Mouse (Mus musculus) right cerebral cortex, postnatal 14 days (tissue): ENCODE results near the gene Ganab.

Experiments used
- DNase-seq: peaks from one replicate; pipeline ENCODE4 v3.0.0; 2022

Gene Ganab

DNA sequence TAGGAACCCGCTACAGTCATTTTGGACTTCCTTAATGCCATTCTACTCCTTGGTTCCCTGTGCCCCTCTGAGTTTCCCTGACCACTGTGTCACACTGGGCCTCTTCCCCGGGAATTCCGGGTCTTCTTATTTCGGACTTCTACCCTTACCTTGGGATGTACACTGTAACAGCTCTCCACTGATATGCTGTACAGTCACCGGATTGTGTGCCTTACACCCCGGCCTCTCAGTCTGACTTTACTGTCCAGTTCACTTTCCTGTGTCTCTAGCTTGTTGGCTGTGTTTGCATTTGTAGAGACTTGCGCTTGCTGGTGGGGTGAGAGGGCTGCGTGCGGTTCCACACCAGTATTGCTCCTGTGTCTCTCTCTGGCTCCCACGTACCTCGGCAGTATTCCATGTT lies 32.2 kb downstream of the Ganab start:
- no peak for DNase-seq

DNA sequence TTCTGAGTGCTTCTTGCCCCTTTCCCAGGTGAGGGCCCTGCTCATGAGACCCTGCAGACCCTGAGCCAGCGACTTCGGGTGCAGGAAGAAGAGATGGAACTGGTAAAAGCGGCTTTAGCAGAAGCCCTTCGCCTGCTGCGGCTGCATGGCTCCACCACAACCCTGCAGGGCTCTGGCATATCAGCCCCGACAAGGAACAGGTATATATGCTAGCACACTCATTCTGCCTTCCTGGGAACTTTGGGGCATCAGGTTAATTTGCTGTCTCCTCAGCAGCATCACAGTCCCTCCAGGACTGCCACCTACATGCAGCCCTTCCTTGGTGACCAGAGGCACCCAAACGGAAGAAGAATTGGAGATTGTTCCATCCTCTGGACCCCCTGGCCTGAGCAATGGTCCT lies 32.9 kb downstream of the Ganab start:
- no peak for DNase-seq

- no peak for DNase-seq
Measured at GRCm38 (mm10) chr19:8936736-8937135, 38.9 kb downstream of the Ganab start.

- no peak for DNase-seq
Measured at GRCm38 (mm10) chr19:8940526-8941133, 42.8 kb downstream of the Ganab start.

GRCm38 (mm10) chr19:8941136-8941514 lies 43.3 kb downstream of the Ganab start:
- DNase-seq = no peak

GRCm38 (mm10) chr19:8941515-8942217 lies 43.8 kb downstream of the Ganab start, which contains the start of gene Mta2:
Gene Mta2 (plus strand): TSS chr19:8941875.
- DNase-seq = peak; percentile 98

DNA sequence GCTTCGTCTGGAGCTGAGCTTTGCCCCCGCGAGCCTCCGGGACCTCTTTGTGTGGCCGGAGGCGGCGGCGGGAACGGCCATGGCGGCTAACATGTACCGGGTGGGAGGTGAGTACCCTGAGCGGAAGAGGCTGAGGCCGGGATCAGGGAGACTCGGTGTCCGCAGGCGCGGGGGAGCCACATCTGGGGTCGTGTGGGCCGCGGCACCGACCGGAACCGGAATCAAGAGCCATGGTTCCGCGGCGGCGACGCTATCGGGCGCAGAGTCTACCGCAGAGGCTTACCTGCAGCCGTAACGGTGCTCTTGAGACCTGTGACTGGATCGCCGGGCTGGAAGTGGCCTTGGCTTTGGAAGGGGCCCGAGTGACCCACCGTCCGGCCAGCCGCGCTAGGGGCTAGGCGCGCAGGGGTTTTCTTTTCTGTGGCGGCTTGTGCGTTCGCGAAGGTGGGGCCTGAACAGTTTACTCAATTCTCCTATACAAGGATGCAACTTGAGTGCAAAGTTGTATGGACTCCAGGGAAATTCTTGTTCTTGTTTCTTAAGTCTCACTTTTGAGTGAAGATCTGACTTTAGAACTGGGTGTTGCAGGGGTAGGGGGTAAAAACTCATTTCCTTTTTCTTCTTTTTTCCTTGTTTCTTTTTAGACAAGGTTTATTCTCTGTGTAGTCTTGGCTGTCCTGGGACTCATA lies 44.5 kb downstream of the Ganab start:
- DNase-seq = no peak

DNA sequence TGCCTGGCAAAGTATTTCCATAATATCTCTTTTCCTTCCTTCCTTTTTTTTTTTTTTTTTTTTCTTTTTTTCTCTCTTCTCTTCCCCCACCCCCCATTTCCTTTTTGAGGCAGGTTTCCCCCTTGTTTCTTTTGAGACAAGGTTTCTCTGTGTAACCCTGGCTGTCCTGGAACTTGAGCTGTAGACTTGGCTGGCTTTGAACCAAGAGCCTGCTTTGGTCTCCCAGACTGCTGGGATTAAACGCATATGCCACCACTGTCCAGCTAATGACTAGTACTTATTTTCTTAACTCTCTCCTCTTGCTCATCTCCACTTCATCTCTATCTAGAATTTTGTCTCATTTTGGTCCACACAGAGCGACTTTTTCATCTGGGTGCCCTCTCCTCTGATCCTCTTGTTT lies 45.2 kb downstream of the Ganab start:
- no peak for DNase-seq

DNA sequence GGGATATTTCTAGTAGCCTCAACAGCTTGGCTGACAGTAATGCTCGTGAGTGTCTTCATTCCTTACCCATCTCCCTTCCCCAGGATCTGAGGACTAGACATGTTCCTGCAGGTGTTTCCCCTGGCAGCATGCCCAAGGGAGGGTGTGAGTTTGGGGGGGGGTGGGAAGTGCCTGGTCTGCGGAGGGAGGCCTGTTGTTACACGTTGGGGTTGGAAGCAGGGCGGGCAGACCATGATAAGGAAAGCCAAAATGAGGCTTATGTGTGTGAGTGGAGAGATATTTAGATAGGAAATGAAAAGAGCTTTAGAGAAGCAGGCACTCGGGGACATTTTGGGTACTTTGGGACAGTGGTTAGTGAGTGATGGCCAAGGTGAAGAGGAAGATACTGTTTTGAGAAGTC lies 46.2 kb downstream of the Ganab start:
- no peak for DNase-seq

DNA sequence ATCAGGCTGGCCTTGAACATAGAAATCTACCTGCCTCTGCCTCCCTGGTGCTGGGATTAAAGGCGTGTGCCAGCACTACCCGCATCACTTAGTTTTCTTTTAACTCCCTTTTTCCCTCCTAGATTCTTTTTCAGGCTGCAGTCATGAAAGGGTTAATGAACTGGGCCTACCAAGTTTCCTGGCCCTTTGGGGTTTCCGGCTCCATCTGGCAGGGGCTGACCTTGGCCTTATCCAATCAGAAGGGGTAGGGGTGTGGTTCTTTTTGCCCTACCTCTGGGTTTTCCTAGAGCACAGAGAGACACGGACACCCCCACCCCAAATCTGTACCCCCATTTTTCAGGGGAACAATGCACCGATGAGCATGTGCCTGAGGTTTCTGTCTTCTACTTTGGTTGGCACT lies 46.9 kb downstream of the Ganab start:
- peak; percentile 62 for DNase-seq

GRCm38 (mm10) chr19:8945251-8945650 lies 47.4 kb downstream of the Ganab start:
- DNase-seq = no peak

- DNase-seq = no peak
Measured at GRCm38 (mm10) chr19:8946929-8947328, 49.1 kb downstream of the Ganab start.

DNA sequence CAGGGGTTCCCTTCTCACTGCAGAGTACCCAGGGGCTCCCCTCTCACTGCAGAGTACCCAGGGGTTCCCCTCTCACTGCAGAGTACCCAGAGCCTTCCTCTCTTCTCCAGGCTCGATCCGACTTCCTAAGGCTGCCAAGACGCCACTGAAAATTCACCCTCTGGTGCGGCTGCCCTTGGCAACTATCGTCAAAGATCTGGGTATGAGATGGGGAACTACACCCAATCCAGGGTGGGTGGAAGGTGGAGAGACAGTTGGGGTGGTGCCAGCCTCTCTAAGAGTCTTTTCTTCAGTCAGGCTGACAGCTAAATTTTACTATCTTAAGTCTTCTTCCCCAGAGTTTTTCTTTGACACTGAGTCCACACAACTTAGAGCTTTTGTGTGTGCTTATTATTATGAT lies 52.3 kb downstream of the Ganab start:
- DNase-seq = no peak

DNA sequence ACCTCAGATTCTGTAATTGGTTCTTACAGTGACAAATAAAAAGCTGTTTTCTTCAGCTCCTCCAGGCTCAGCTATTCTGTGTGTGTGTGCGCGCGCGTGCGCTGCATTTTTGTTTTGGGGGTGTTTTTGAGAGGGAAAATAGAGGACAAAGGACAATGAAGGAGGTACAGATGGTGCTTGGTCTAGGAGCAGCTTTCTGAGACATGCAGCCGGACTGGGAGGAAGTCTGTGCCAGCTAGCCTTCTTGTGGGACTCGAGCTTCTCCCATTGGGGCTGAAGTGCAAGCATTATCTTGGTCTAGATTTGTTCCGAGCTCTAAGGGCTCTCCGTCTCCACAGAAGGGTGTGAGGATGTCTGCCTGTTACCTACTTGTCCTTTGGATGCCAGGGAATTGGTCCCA lies 54.4 kb downstream of the Ganab start:
- DNase-seq = no peak

DNA sequence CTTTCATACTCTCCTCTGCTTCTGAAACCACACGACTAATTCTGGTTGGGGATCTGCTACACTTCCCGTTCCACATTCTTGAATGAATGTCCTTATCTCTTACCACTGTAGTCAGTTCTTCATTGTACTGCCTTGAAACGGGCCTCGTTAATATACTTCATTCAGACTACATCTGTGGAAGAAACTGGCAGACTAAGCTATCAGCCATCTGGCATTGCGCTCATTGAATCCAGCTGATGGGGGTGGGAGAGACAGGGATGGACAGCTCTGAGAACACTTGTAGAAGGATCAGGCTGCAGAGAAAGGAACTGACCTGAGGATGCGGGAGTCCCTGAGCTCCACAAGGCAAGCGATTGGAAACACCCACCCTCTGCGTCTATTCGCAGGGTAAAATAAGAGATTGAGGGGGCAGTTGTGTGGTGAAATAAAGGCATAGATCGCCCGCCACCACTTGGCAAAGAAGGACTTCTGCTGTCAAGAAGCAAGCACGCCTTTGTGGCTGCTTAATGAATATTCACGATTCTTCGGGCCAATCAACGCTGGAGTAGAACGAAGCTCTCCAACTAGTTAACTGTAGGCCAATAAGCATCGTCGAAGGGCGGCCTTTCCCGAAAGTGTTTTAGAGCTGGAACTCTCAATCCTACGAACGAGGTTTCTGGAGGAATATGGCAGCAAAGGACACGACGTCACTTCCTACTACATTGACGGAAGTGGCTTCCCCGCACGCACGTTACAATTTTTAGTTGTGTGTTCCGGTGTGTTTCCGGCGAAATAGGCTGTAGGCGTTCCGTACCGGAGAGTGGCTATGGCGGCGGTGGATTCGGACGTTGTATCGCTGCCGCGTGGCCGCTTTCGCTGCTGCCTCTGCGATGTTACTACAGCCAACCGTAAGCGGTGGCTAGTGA lies 55.5 kb downstream of the Ganab start, which contains the start of gene Tut1:
Tut1 (plus strand) TSS at position 713 of the 905 bp plus-strand sequence.
- peak; percentile 82 for DNase-seq

- no peak for DNase-seq
Measured at GRCm38 (mm10) chr19:8954171-8954570, 56.3 kb downstream of the Ganab start.

- no peak for DNase-seq
Measured at GRCm38 (mm10) chr19:8962256-8962655, 64.4 kb downstream of the Ganab start.

- DNase-seq = no peak
Measured at GRCm38 (mm10) chr19:8965075-8965474, 67.2 kb downstream of the Ganab start.

DNA sequence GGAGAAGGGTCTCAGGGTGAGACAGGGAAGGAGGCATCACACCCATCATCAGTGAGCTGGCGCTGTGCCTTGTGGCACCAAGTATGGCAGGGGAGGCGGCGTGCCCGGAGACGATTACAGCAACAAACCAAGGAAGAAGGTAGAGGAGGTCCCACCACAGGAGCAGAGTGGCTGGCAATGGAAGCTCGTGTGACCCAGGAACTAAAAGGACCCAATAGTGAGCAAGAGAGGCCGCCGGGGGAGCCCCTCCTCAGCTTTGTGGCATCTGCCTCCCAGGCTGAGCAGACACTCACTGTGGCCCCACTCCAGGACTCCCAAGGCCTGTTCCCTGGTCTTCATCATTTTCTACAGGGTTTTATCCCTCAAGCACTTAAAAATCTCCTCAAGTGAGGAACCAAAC lies 67.9 kb downstream of the Ganab start:
- DNase-seq = peak; percentile 30

- DNase-seq = no peak
Measured at GRCm38 (mm10) chr19:8966198-8966589, 68.3 kb downstream of the Ganab start.
